ENCODE assay signal across 10 mouse cellular contexts in the genomic region with DNA sequence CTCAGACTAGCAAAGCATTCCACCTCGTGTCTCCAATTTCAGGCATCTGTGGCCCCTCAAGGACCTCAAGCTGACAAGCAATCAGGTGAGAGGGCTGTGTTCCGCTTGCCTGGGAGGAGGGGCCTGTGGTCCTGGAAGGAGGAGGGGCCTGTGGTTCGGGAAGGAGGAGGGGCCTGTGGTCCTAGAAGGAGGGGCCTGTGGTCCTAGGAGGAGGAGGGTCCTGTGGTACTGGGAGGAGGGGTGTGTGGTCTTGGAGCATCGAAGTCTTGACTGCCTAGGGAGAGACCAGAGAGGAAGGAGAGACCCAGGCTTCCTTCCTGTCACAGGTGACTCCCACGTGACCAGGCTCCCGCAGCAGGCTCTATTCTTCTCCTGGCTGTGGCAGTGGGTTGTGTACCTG. TPM values are rescaled to one million over a fixed set of nuclear protein-coding genes. Genes with fewer than 3 reads are reported as not detected.
DNase-seq lines count a peak whose midpoint lies in the region; ATAC-seq and TF ChIP-seq lines count a peak whose summit lies in the region.
"Had no signal": no experiment of that assay in that cellular context is flagged by ENCODE, and none has a peak within 500 bp of the region (broad histone marks: within the 10 kb centered on the region; RNA-seq: fewer than 3 reads in every experiment).

No protein-coding gene starts in this region.

- intact Hi-C loops in left cerebral cortex, postnatal 10 days (cut with DNase I): no loop called here

- peaks cover 36% of the 10 kb centered on the region for H3K27me3 ChIP-seq in heart, embryonic 13.5 days (replicated peaks)
- H3K27me3 ChIP-seq in hindbrain, postnatal 0 days (ENCODE audit: insufficient read depth, low read length): no peaks in the 10 kb centered on the region
- H3K27me3 ChIP-seq in midbrain, embryonic 16.5 days (ENCODE audit: control insufficient read depth, insufficient read depth, low read depth, low read length): no peaks in the 10 kb centered on the region

- no peaks in the 10 kb centered on the region for H3K9me3 ChIP-seq in heart, embryonic 13.5 days
- no peaks in the 10 kb centered on the region for H3K9me3 ChIP-seq in hindbrain, postnatal 0 days (ENCODE audit: low read length)
- no peaks in the 10 kb centered on the region for H3K9me3 ChIP-seq in midbrain, embryonic 16.5 days (replicated peaks; ENCODE audit: control insufficient read depth, low read length, poor library complexity, severe bottlenecking)
- H3K9me3 ChIP-seq: G1E had no signal

- peak; percentile 11; the same call in 1 of the 2 replicates for ATAC-seq in heart, embryonic 13.5 days (ENCODE audit: extremely low read depth, insufficient number of reproducible peaks, low FRiP score, low TSS enrichment)
- peak; percentile 34 for ATAC-seq in hindbrain, postnatal 0 days
- ATAC-seq in midbrain, embryonic 16.5 days: 0 out of 2 replicates have a peak, but pooled peaks have one; percentile 51

- TF ChIP-seq CTCF in brain, embryonic 14.5 days (IDR thresholded peaks at IDR 0.05; ENCODE audit: borderline replicate concordance, extremely low read depth, insufficient read depth, insufficient read length): no peak
- TF ChIP-seq CTCF in hindbrain, postnatal 0 days (IDR thresholded peaks at IDR 0.05; ENCODE audit: low read depth): no peak

- H3K4me3 ChIP-seq in heart, embryonic 13.5 days: no peak overlapping the region
- no peak overlapping the region for H3K4me3 ChIP-seq in hindbrain, postnatal 0 days (ENCODE audit: low read length)
- no peak overlapping the region for H3K4me3 ChIP-seq in midbrain, embryonic 16.5 days (ENCODE audit: low read depth, low read length)

- H3K9ac ChIP-seq in heart, embryonic 13.5 days: no peak overlapping the region
- no peak overlapping the region for H3K9ac ChIP-seq in hindbrain, postnatal 0 days (replicated peaks; ENCODE audit: low read length)
- no peak overlapping the region; the same call in 1 of the 2 replicates for H3K9ac ChIP-seq in midbrain, embryonic 16.5 days (ENCODE audit: low read depth, low read length)

- H3K4me1 ChIP-seq in heart, embryonic 13.5 days: peaks cover 12% of the 10 kb centered on the region; the same call in 1 of the 2 replicates
- peaks cover 4% of the 10 kb centered on the region; the same call in 1 of the 2 replicates for H3K4me1 ChIP-seq in hindbrain, postnatal 0 days (ENCODE audit: insufficient read depth, low read length)
- H3K4me1 ChIP-seq in midbrain, embryonic 16.5 days (ENCODE audit: control insufficient read depth, insufficient read depth, low read length): peaks cover 4% of the 10 kb centered on the region; the same call in 1 of the 2 replicates

- 10% methylated on average over 6 of the region's 6 CpGs for WGBS in heart, embryonic 13.5 days
- WGBS in hindbrain, postnatal 0 days: 20% methylated on average over 6 of the region's 6 CpGs
- 6% methylated on average over 6 of the region's 6 CpGs for WGBS in midbrain, embryonic 16.5 days

- H3K27ac ChIP-seq in heart, embryonic 13.5 days (replicated peaks): no peak overlapping the region
- H3K27ac ChIP-seq in hindbrain, postnatal 0 days: no peak overlapping the region
- H3K27ac ChIP-seq in midbrain, embryonic 16.5 days (ENCODE audit: low read length): no peak overlapping the region

- TF ChIP-seq POLR2A in brain, embryonic 14.5 days (IDR thresholded peaks at IDR 0.05; ENCODE audit: borderline replicate concordance, extremely low read depth, insufficient read depth, insufficient read length, poor library complexity, severe bottlenecking): no peak

- peak overlapping the region; percentile 29 for H3K4me2 ChIP-seq in heart, embryonic 13.5 days
- H3K4me2 ChIP-seq in hindbrain, postnatal 0 days (ENCODE audit: low read depth, low read length): no peak overlapping the region
- H3K4me2 ChIP-seq in midbrain, embryonic 16.5 days (ENCODE audit: low read length): peak overlapping the region; percentile 40

- no peaks in the 10 kb centered on the region for H3K36me3 ChIP-seq in heart, embryonic 13.5 days
- H3K36me3 ChIP-seq in hindbrain, postnatal 0 days (ENCODE audit: insufficient read depth, low read length): 0 out of 2 replicates have a peak, but pooled peaks cover 3% of the 10 kb centered on the region
- H3K36me3 ChIP-seq in midbrain, embryonic 16.5 days (ENCODE audit: control insufficient read depth, insufficient read depth, low read length): no peaks in the 10 kb centered on the region
- H3K36me3 ChIP-seq: G1E had no signal

- DNase-seq in heart, adult 18-20 months: no peak
- peak; percentile 43 for DNase-seq in brain, embryonic 14.5 days (ENCODE audit: low read depth)
- no peak for DNase-seq in hindbrain, postnatal 0 days (ENCODE audit: low spot score)
- DNase-seq in cerebellum, adult 9-10 months: no peak
- no peak for DNase-seq in left cerebral cortex, postnatal 10 days (ENCODE audit: extremely low spot score in 1 of 2, low spot score in 2 of 2)
- DNase-seq in adrenal gland, postnatal 4 days (ENCODE audit: low spot score in 2 of 2): no peak

RNA-seq across cellular contexts. Expression of a gene that starts 16.7 kb away (rescaled TPM):
- polyA plus RNA-seq in heart, embryonic 13.5 days (2015; fragmentation: Nextera tagmentation; extraction: Ambion mirVana): 0.16 and 0.20 TPM in 2 replicates
- 1 to 10 TPM; 1.5 to 2.1 TPM for total RNA-seq in heart, adult 18-20 months (2021)
- 0.61 and 1.1 TPM in 2 replicates for polyA plus RNA-seq in brain, embryonic 14.5 days (2012; rRNA removed)
- total RNA-seq in hindbrain, postnatal 0 days (2014; rRNA removed): 5.7 and 6.8 TPM in 2 replicates
- polyA plus RNA-seq in hindbrain, postnatal 0 days (2015; fragmentation: Nextera tagmentation; extraction: Ambion mirVana): 6.2 and 7.1 TPM in 2 replicates
- 4.0 and 5.7 TPM in 2 replicates for polyA plus RNA-seq in midbrain, embryonic 16.5 days (2015; fragmentation: Nextera tagmentation; extraction: Ambion mirVana)
- total RNA-seq in left cerebral cortex, postnatal 10 days (2021): 1 to 10 TPM; 4.7 to 5.5 TPM
- 1 to 10 TPM; 1.9 to 3.5 TPM for total RNA-seq in adrenal gland, postnatal 4 days (2021)
- polyA plus RNA-seq: G1E had no signal

RNA-seq across cellular contexts. Expression of a gene that starts 16.9 kb away (rescaled TPM):
- 0.88 and 0.97 TPM in 2 replicates for polyA plus RNA-seq in heart, embryonic 13.5 days (2015; fragmentation: Nextera tagmentation; extraction: Ambion mirVana)
- 10 to 100 TPM; 13.2 to 14.8 TPM for total RNA-seq in heart, adult 18-20 months (2021)
- 2.6 and 3.9 TPM in 2 replicates for polyA plus RNA-seq in brain, embryonic 14.5 days (2012; rRNA removed)
- 10.7 and 16.3 TPM in 2 replicates for total RNA-seq in hindbrain, postnatal 0 days (2014; rRNA removed)
- polyA plus RNA-seq in hindbrain, postnatal 0 days (2015; fragmentation: Nextera tagmentation; extraction: Ambion mirVana): 2.2 and 2.5 TPM in 2 replicates
- polyA plus RNA-seq in midbrain, embryonic 16.5 days (2015; fragmentation: Nextera tagmentation; extraction: Ambion mirVana): 2.5 and 2.7 TPM in 2 replicates
- 1 to 10 TPM; 7.8 to 8.4 TPM for total RNA-seq in left cerebral cortex, postnatal 10 days (2021)
- total RNA-seq in adrenal gland, postnatal 4 days (2021): 10 to 100 TPM; 22.0 to 22.5 TPM
- total RNA-seq: G1E had no signal
- polyA plus RNA-seq: G1E had no signal

RNA-seq across cellular contexts. Expression of a gene that starts 20.1 kb away (rescaled TPM):
- not detected in 2 replicates for polyA plus RNA-seq in heart, embryonic 13.5 days (2015; fragmentation: Nextera tagmentation; extraction: Ambion mirVana)
- not detected for total RNA-seq in heart, adult 18-20 months (2021)
- not detected in 2 replicates for polyA plus RNA-seq in brain, embryonic 14.5 days (2012; rRNA removed)
- not detected in 2 replicates for total RNA-seq in hindbrain, postnatal 0 days (2014; rRNA removed)
- polyA plus RNA-seq in hindbrain, postnatal 0 days (2015; fragmentation: Nextera tagmentation; extraction: Ambion mirVana): not detected in 2 replicates
- not detected in 2 replicates for polyA plus RNA-seq in midbrain, embryonic 16.5 days (2015; fragmentation: Nextera tagmentation; extraction: Ambion mirVana)
- not detected for total RNA-seq in left cerebral cortex, postnatal 10 days (2021)
- not detected for total RNA-seq in adrenal gland, postnatal 4 days (2021)
- total RNA-seq: G1E had no signal
- polyA plus RNA-seq: G1E; heart, postnatal 0 days had no signal

RNA-seq across cellular contexts. Expression of a gene that starts 38.8 kb away (rescaled TPM):
- 0.13 and 0.56 TPM in 2 replicates for polyA plus RNA-seq in heart, embryonic 13.5 days (2015; fragmentation: Nextera tagmentation; extraction: Ambion mirVana)
- not detected for total RNA-seq in heart, adult 18-20 months (2021)
- 0.06 and 0.08 TPM in 2 replicates for polyA plus RNA-seq in brain, embryonic 14.5 days (2012; rRNA removed)
- total RNA-seq in hindbrain, postnatal 0 days (2014; rRNA removed): 1.2 TPM in 2 replicates
- 1.4 and 1.7 TPM in 2 replicates for polyA plus RNA-seq in hindbrain, postnatal 0 days (2015; fragmentation: Nextera tagmentation; extraction: Ambion mirVana)
- 0.29 and 0.47 TPM in 2 replicates for polyA plus RNA-seq in midbrain, embryonic 16.5 days (2015; fragmentation: Nextera tagmentation; extraction: Ambion mirVana)
- under 1 TPM in 1 of 2 experiments, not detected in 1; 0.58 TPM for total RNA-seq in left cerebral cortex, postnatal 10 days (2021)
- total RNA-seq in adrenal gland, postnatal 4 days (2021): under 1 TPM in 1 of 2 experiments, not detected in 1; 0.34 TPM
- total RNA-seq: G1E had no signal
- polyA plus RNA-seq: G1E; heart, postnatal 0 days had no signal

RNA-seq across cellular contexts. Expression of a gene that starts 49.4 kb away (rescaled TPM):
- not detected in 2 replicates for polyA plus RNA-seq in heart, embryonic 13.5 days (2015; fragmentation: Nextera tagmentation; extraction: Ambion mirVana)
- total RNA-seq in heart, adult 18-20 months (2021): not detected
- polyA plus RNA-seq in brain, embryonic 14.5 days (2012; rRNA removed): 0.25 TPM in 1 of 2 replicates, not detected in the other
- 1.5 TPM in 1 of 2 replicates, not detected in the other for total RNA-seq in hindbrain, postnatal 0 days (2014; rRNA removed)
- 0.66 and 0.87 TPM in 2 replicates for polyA plus RNA-seq in hindbrain, postnatal 0 days (2015; fragmentation: Nextera tagmentation; extraction: Ambion mirVana)
- not detected in 2 replicates for polyA plus RNA-seq in midbrain, embryonic 16.5 days (2015; fragmentation: Nextera tagmentation; extraction: Ambion mirVana)
- total RNA-seq in left cerebral cortex, postnatal 10 days (2021): under 1 TPM in 1 of 2 experiments, not detected in 1; 0.39 TPM
- total RNA-seq in adrenal gland, postnatal 4 days (2021): under 1 TPM in 1 of 2 experiments, not detected in 1; 0.17 TPM
- polyA plus RNA-seq: G1E; heart, postnatal 0 days had no signal
